In the genomic region with DNA sequence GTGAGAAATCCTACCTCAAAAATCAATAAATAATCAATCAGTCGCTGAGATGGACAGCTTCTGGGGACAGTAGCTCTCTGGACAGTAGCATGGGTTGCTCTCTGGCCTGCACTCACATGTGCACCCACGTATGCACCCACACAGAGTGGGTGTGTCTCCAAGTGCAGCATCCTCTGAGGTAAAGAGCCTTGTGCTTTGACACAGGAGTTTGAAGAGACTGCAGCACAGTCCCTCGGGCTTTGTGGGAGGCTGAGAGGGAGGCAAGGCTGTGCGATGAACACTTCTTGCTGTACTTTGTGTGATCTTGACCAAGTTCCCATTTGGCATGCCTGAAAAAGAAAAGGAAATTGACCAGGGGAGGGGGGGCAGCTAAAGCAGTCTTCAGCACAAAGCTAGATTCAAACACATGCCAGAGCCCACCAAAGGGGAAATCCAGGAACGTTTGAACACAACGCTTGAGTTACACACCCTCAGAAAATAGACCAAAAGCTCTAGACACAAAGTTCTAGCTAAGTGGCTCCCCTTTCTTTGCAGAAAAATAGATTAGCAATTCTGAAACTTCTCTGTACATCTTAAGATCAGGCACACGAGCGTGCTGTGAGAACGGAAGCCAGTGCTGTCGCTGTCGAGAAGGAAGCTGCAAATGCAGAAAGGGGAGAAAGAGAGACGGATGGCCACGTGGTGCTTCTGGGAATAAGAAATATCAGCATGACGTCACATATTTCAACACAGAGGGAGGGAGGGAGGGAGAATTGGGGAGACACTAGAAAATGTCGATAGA, we compare ENCODE assay signal across 20 mouse cellular contexts. TPM values are rescaled to one million over a fixed set of nuclear protein-coding genes. Genes with fewer than 3 reads are reported as not detected.
"Had no signal": no experiment of that assay in that cellular context is flagged by ENCODE, and none has a peak within 500 bp of the region (broad histone marks: within the 10 kb centered on the region; RNA-seq: fewer than 3 reads in every experiment).

No protein-coding gene starts in this region.

- H3K4me2 ChIP-seq: kidney, embryonic 15.5 days; limb, embryonic 12.5 days; limb, embryonic 15.5 days; liver, embryonic 11.5 days; lung, embryonic 14.5 days; midbrain, embryonic 11.5 days had no signal

- H3K27ac ChIP-seq: kidney, embryonic 15.5 days; limb, embryonic 12.5 days; limb, embryonic 15.5 days; liver, embryonic 14.5 days had no signal

- H3K9ac ChIP-seq: kidney, embryonic 15.5 days; limb, embryonic 12.5 days; limb, embryonic 15.5 days; liver, embryonic 14.5 days; liver, postnatal 0 days; lung, embryonic 14.5 days had no signal

- DNase-seq: kidney, adult 8-10 months; kidney, postnatal 10 days; kidney, postnatal 36 days; left cerebral cortex, postnatal 4 days; liver, postnatal 0 days; lung, embryonic 14.5 days; lung, postnatal 36 days; midbrain, embryonic 14.5 days; retina, postnatal 1 day; right cerebral cortex, postnatal 25 days; thymus, adult 18-20 months; thymus, postnatal 36 days had no signal

- H3K27me3 ChIP-seq: kidney, embryonic 15.5 days; limb, embryonic 12.5 days; limb, embryonic 15.5 days; megakaryocyte, embryonic 14.5 days had no signal

- H3K9me3 ChIP-seq: kidney, embryonic 15.5 days; limb, embryonic 12.5 days; limb, embryonic 15.5 days had no signal

- H3K36me3 ChIP-seq: kidney, embryonic 15.5 days; limb, embryonic 12.5 days; limb, embryonic 15.5 days had no signal

- H3K4me1 ChIP-seq: kidney, embryonic 15.5 days; limb, embryonic 12.5 days; limb, embryonic 15.5 days; megakaryocyte, embryonic 14.5 days had no signal

- ATAC-seq: liver, postnatal 0 days; lung, postnatal 0 days had no signal

- H3K4me3 ChIP-seq: kidney, embryonic 15.5 days; limb, embryonic 12.5 days; limb, embryonic 15.5 days; megakaryocyte, embryonic 14.5 days had no signal

RNA-seq across cellular contexts. Expression of gene Bcl11b, which starts 19.6 kb away (rescaled TPM):
- polyA plus RNA-seq: liver, postnatal 0 days had no signal
